Mouse (Mus musculus) stomach, postnatal 0 days (tissue): Measurements from ENCODE around the gene Matk.

ENCODE experiments used
- CTCF ChIP-seq: IDR thresholded peaks from 2 replicates; pipeline ENCODE4 v1.5.1; 2016; ENCODE audit warnings: antibody characterized with exemption, low read depth, mild to moderate bottlenecking, moderate library complexity
- EP300 ChIP-seq: optimal IDR thresholded peaks from 2 replicates; pipeline ENCODE3; 2016; ENCODE audit warnings: antibody characterized with exemption

DNA sequence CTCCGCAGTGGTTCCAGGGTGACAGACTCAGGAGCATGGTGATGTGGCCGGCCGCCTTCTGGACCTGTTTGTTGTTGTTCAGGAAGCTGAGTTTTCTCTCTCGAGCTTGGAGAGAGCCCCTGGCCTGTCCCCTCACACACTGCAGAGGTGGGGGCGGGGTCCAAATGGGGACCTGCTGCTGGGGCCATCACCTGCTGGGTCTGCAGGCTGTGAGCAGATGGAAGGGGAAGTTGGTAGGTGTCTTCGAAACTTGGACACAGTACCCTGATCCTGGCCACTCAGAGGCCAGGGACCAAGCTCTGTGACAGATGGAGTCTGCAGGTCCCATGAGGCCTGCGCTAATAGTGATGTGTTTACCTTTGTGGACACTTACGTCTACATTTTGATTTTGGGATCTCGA is 48.6 kb downstream of the Matk start:
- no peak for TF ChIP-seq CTCF
- TF ChIP-seq EP300 = no peak
